8 mouse cellular contexts compared by ENCODE assay signal in the genomic region with DNA sequence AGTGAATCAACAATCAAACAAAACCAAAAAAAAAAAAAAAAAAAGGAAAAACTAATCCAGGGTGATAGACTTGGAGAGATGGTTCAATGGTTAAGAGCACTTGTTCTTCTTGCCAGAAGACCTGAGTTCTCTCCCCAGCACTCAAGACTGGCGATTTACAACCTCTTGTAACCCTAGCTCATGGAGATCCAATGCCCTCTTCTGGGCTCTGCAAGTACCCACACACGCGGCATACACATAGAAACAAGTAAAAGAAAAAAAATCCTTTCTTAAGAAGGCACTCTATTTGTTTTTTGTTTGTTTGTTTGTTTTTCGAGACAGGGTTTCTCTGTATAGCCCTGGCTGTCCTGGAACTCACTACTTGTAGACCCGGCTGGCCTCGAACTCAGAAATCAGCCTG. TPM values are rescaled to one million over a fixed set of nuclear protein-coding genes. Genes with fewer than 3 reads are reported as not detected.
DNase-seq lines count a peak whose midpoint lies in the region; ATAC-seq and TF ChIP-seq lines count a peak whose summit lies in the region.

No protein-coding gene starts in this region.

- peak overlapping the region; percentile 76; the same call in 1 of the 2 replicates for H3K27ac ChIP-seq in kidney, embryonic 14.5 days (ENCODE audit: low read depth, low read length)
- no peak overlapping the region for H3K27ac ChIP-seq in hindbrain, embryonic 16.5 days (ENCODE audit: low read depth, low read length)
- peak overlapping the region; percentile 85 for H3K27ac ChIP-seq in midbrain, embryonic 15.5 days
- H3K27ac ChIP-seq in thymus, adult 2 months (ENCODE audit: control insufficient read depth, insufficient read depth, low read length) = no peak overlapping the region

- peaks cover 18% of the 10 kb centered on the region for H3K36me3 ChIP-seq in kidney, embryonic 14.5 days (ENCODE audit: control insufficient read depth, insufficient read depth, low read length)
- H3K36me3 ChIP-seq in hindbrain, embryonic 16.5 days (ENCODE audit: control insufficient read depth, insufficient read depth, low read length) = peaks cover 11% of the 10 kb centered on the region; the same call in 1 of the 2 replicates
- peaks cover 11% of the 10 kb centered on the region; the same call in 1 of the 2 replicates for H3K36me3 ChIP-seq in midbrain, embryonic 15.5 days (replicated peaks)
- no peaks in the 10 kb centered on the region; the same call in 1 of the 2 replicates for H3K36me3 ChIP-seq in thymus, adult 2 months (ENCODE audit: control insufficient read depth, insufficient read depth, low read length)

- peaks cover 6% of the 10 kb centered on the region; the same call in 1 of the 2 replicates for H3K4me1 ChIP-seq in kidney, embryonic 14.5 days (ENCODE audit: control insufficient read depth, insufficient read depth, low read length)
- peaks cover 14% of the 10 kb centered on the region for H3K4me1 ChIP-seq in hindbrain, embryonic 16.5 days (ENCODE audit: control insufficient read depth, insufficient read depth, low read depth, low read length)
- peaks cover 15% of the 10 kb centered on the region for H3K4me1 ChIP-seq in midbrain, embryonic 15.5 days
- H3K4me1 ChIP-seq in thymus, adult 2 months (replicated peaks; ENCODE audit: control insufficient read depth, insufficient read depth, low read length) = no peaks in the 10 kb centered on the region; the same call in 1 of the 2 replicates

- TF ChIP-seq POLR2A in thymus, adult 2 months (IDR thresholded peaks at IDR 0.05; ENCODE audit: control insufficient read depth, extremely low read depth, insufficient read depth, low read length, poor library complexity) = no peak

- peak overlapping the region; percentile 79; the same call in 1 of the 2 replicates for H3K4me3 ChIP-seq in kidney, embryonic 14.5 days (ENCODE audit: low read length)
- H3K4me3 ChIP-seq in hindbrain, embryonic 16.5 days (ENCODE audit: low read length) = peak overlapping the region; percentile 75
- peak overlapping the region; percentile 70 for H3K4me3 ChIP-seq in midbrain, embryonic 15.5 days
- no peak overlapping the region for H3K4me3 ChIP-seq in thymus, adult 2 months (ENCODE audit: control insufficient read depth, insufficient read depth, low read length)

- no peak overlapping the region for H3K9ac ChIP-seq in kidney, embryonic 14.5 days (ENCODE audit: low read depth, low read length)
- no peak overlapping the region for H3K9ac ChIP-seq in hindbrain, embryonic 16.5 days (ENCODE audit: low read depth, low read length)
- H3K9ac ChIP-seq in midbrain, embryonic 15.5 days = no peak overlapping the region

- no peaks in the 10 kb centered on the region for H3K9me3 ChIP-seq in kidney, embryonic 14.5 days (ENCODE audit: control insufficient read depth, low read length)
- H3K9me3 ChIP-seq in hindbrain, embryonic 16.5 days (ENCODE audit: control insufficient read depth, low read length) = no peaks in the 10 kb centered on the region
- H3K9me3 ChIP-seq in midbrain, embryonic 15.5 days = no peaks in the 10 kb centered on the region

- no peak for ATAC-seq in kidney, embryonic 14.5 days (ENCODE audit: low FRiP score, low TSS enrichment)
- no peak for ATAC-seq in hindbrain, embryonic 16.5 days
- no peak; the same call in 1 of the 2 replicates for ATAC-seq in midbrain, embryonic 15.5 days (replicated peaks)

- 87% methylated on average over 6 of the region's 6 CpGs for WGBS in kidney, embryonic 14.5 days
- 91% methylated on average over 6 of the region's 6 CpGs for WGBS in hindbrain, embryonic 16.5 days
- 84% methylated on average over 6 of the region's 6 CpGs for WGBS in midbrain, embryonic 15.5 days
- 81% methylated on average over 6 of the region's 6 CpGs for WGBS in thymus, adult 2 months

- TF ChIP-seq CTCF in thymus, adult 2 months (IDR thresholded peaks at IDR 0.05; ENCODE audit: borderline replicate concordance, control insufficient read depth, extremely low read depth, insufficient read depth, low read length, poor library complexity) = no peak

- DNase-seq in kidney, postnatal 14 days = no peak
- DNase-seq in ZHBTc4 (ENCODE audit: low read depth, low spot score) = peak; percentile 53
- DNase-seq in adrenal gland, postnatal 36 days = no peak
- no peak for DNase-seq in thymus, adult 2 months
- no peak for DNase-seq in cerebellum, postnatal 25 days

- H3K4me2 ChIP-seq in kidney, embryonic 14.5 days (replicated peaks; ENCODE audit: low read depth, low read length) = peak overlapping the region; percentile 39
- peak overlapping the region; percentile 58 for H3K4me2 ChIP-seq in hindbrain, embryonic 16.5 days (ENCODE audit: low read length)
- H3K4me2 ChIP-seq in midbrain, embryonic 15.5 days = peak overlapping the region; percentile 71

- no peaks in the 10 kb centered on the region for H3K27me3 ChIP-seq in kidney, embryonic 14.5 days (ENCODE audit: control insufficient read depth, insufficient read depth, low read length)
- H3K27me3 ChIP-seq in hindbrain, embryonic 16.5 days (replicated peaks; ENCODE audit: control insufficient read depth, insufficient read depth, low read length) = no peaks in the 10 kb centered on the region
- no peaks in the 10 kb centered on the region for H3K27me3 ChIP-seq in midbrain, embryonic 15.5 days (replicated peaks)
- no peaks in the 10 kb centered on the region for H3K27me3 ChIP-seq in thymus, adult 2 months (ENCODE audit: control insufficient read depth, insufficient read depth, low read length)

RNA-seq across cellular contexts. Expression of gene Tmub2, which starts 0.8 kb away (rescaled TPM):
- 41.6 and 54.2 TPM in 2 replicates for polyA plus RNA-seq in kidney, embryonic 14.5 days (2014; fragmentation: Nextera tagmentation; extraction: Ambion mirVana)
- 81.6 and 85.0 TPM in 2 replicates for polyA plus RNA-seq in hindbrain, embryonic 16.5 days (2015; fragmentation: Nextera tagmentation; extraction: Ambion mirVana)
- 82.3 and 84.4 TPM in 2 replicates for polyA plus RNA-seq in midbrain, embryonic 15.5 days (2015; fragmentation: Nextera tagmentation; extraction: Ambion mirVana)
- 10 to 100 TPM; 47.3 to 60.4 TPM for total RNA-seq in adrenal gland, postnatal 36 days (2021)
- polyA plus RNA-seq in thymus, adult 2 months (2012; rRNA removed) = 74.1 and 74.2 TPM in 2 replicates

RNA-seq across cellular contexts. Expression of gene Atxn7l3, which starts 12.5 kb away (rescaled TPM):
- polyA plus RNA-seq in kidney, embryonic 14.5 days (2014; fragmentation: Nextera tagmentation; extraction: Ambion mirVana) = 15.2 and 18.6 TPM in 2 replicates
- polyA plus RNA-seq in hindbrain, embryonic 16.5 days (2015; fragmentation: Nextera tagmentation; extraction: Ambion mirVana) = 26.6 and 29.2 TPM in 2 replicates
- polyA plus RNA-seq in midbrain, embryonic 15.5 days (2015; fragmentation: Nextera tagmentation; extraction: Ambion mirVana) = 31.6 and 31.8 TPM in 2 replicates
- total RNA-seq in adrenal gland, postnatal 36 days (2021) = 10 to 100 TPM; 51.6 to 54.2 TPM
- polyA plus RNA-seq in thymus, adult 2 months (2012; rRNA removed) = 89.9 TPM in 2 replicates

RNA-seq across cellular contexts. Expression of gene Asb16, which starts 15.4 kb away (rescaled TPM):
- polyA plus RNA-seq in kidney, embryonic 14.5 days (2014; fragmentation: Nextera tagmentation; extraction: Ambion mirVana) = 0.09 TPM in 1 of 2 replicates, not detected in the other
- 0.09 and 0.11 TPM in 2 replicates for polyA plus RNA-seq in hindbrain, embryonic 16.5 days (2015; fragmentation: Nextera tagmentation; extraction: Ambion mirVana)
- polyA plus RNA-seq in midbrain, embryonic 15.5 days (2015; fragmentation: Nextera tagmentation; extraction: Ambion mirVana) = 0.05 TPM in 1 of 2 replicates, not detected in the other
- total RNA-seq in adrenal gland, postnatal 36 days (2021) = under 1 TPM; 0.10 to 0.30 TPM
- 0.12 and 0.27 TPM in 2 replicates for polyA plus RNA-seq in thymus, adult 2 months (2012; rRNA removed)

RNA-seq across cellular contexts. Expression of gene BC030867, which starts 35.2 kb away (rescaled TPM):
- polyA plus RNA-seq in kidney, embryonic 14.5 days (2014; fragmentation: Nextera tagmentation; extraction: Ambion mirVana) = 18.2 and 22.9 TPM in 2 replicates
- polyA plus RNA-seq in hindbrain, embryonic 16.5 days (2015; fragmentation: Nextera tagmentation; extraction: Ambion mirVana) = 2.9 and 3.6 TPM in 2 replicates
- polyA plus RNA-seq in midbrain, embryonic 15.5 days (2015; fragmentation: Nextera tagmentation; extraction: Ambion mirVana) = 2.2 and 2.5 TPM in 2 replicates
- total RNA-seq in adrenal gland, postnatal 36 days (2021) = under 1 TPM; 0.66 to 0.76 TPM
- polyA plus RNA-seq in thymus, adult 2 months (2012; rRNA removed) = 13.0 and 17.7 TPM in 2 replicates

RNA-seq across cellular contexts. Expression of gene Ubtf, which starts 35.6 kb away (rescaled TPM):
- polyA plus RNA-seq in kidney, embryonic 14.5 days (2014; fragmentation: Nextera tagmentation; extraction: Ambion mirVana) = 86.5 and 105 TPM in 2 replicates
- polyA plus RNA-seq in hindbrain, embryonic 16.5 days (2015; fragmentation: Nextera tagmentation; extraction: Ambion mirVana) = 70.4 and 76.8 TPM in 2 replicates
- 82.8 and 83.9 TPM in 2 replicates for polyA plus RNA-seq in midbrain, embryonic 15.5 days (2015; fragmentation: Nextera tagmentation; extraction: Ambion mirVana)
- 100 to 1,000 TPM; 101 to 103 TPM for total RNA-seq in adrenal gland, postnatal 36 days (2021)
- 59.7 and 67.9 TPM in 2 replicates for polyA plus RNA-seq in thymus, adult 2 months (2012; rRNA removed)

Comparison
In these comparisons a context has a peak if more than half of its experiments do, and no peak if none do; other contexts are left out.
1. H3K27ac ChIP-seq: peak in kidney, embryonic 14.5 days (single experiment) and midbrain, embryonic 15.5 days (single experiment); none in hindbrain, embryonic 16.5 days (single experiment) and thymus, adult 2 months (single experiment).
2. Peak in every context shown above with its lines, with median percentiles within 50 percentile points of each other: H3K4me2 ChIP-seq.